Mouse (Mus musculus): ENCODE results near the gene Psmd14.

Gene Psmd14

GRCm38 (mm10) chr2:61764470-61765105 is 53.1 kb downstream of the Psmd14 start:
- no peak for DNase-seq

GRCm38 (mm10) chr2:61765526-61765925 is 54.0 kb downstream of the Psmd14 start:
- DNase-seq, result no peak

- no peak for DNase-seq
Measured at GRCm38 (mm10) chr2:61780794-61781193, 69.3 kb downstream of the Psmd14 start.

- no peak for DNase-seq
Measured at GRCm38 (mm10) chr2:61794960-61795359, 83.5 kb downstream of the Psmd14 start.

GRCm38 (mm10) chr2:61798048-61798447 is 86.6 kb downstream of the Psmd14 start:
- no peak for DNase-seq

- DNase-seq, result no peak
Measured at GRCm38 (mm10) chr2:61802656-61803251, 91.3 kb downstream of the Psmd14 start, which contains the start of gene Tbr1. TSS of gene Tbr1 (plus strand) at chr2:61802930.

GRCm38 (mm10) chr2:61803443-61804367 is 92.2 kb downstream of the Psmd14 start:
- DNase-seq, result peak; percentile 16

GRCm38 (mm10) chr2:61804382-61804840 is 92.9 kb downstream of the Psmd14 start:
- DNase-seq, result no peak

GRCm38 (mm10) chr2:61804841-61805540 is 93.5 kb downstream of the Psmd14 start:
- no peak for DNase-seq

- peak in 1 of 2 experiments; percentile 2 for DNase-seq
Measured at GRCm38 (mm10) chr2:61805541-61806345, 94.2 kb downstream of the Psmd14 start.

GRCm38 (mm10) chr2:61806346-61806825 is 94.9 kb downstream of the Psmd14 start:
- DNase-seq, result no peak

GRCm38 (mm10) chr2:61807151-61807550 is 95.7 kb downstream of the Psmd14 start:
- DNase-seq, result peak in 1 of 2 experiments; percentile 10

- DNase-seq, result no peak
Measured at GRCm38 (mm10) chr2:61807781-61808180, 96.3 kb downstream of the Psmd14 start.

- no peak for DNase-seq
Measured at GRCm38 (mm10) chr2:61808776-61809175, 97.3 kb downstream of the Psmd14 start.

- DNase-seq, result no peak
Measured at GRCm38 (mm10) chr2:61809381-61809780, 97.9 kb downstream of the Psmd14 start.

- no peak for DNase-seq
Measured at GRCm38 (mm10) chr2:61810751-61811150, 99.3 kb downstream of the Psmd14 start.

GRCm38 (mm10) chr2:61811163-61811506 is 99.6 kb downstream of the Psmd14 start:
- no peak for DNase-seq

GRCm38 (mm10) chr2:61811507-61812421 is 100.3 kb downstream of the Psmd14 start:
- peak; percentile 11 for DNase-seq

- no peak for DNase-seq
Measured at GRCm38 (mm10) chr2:61812536-61812935, 101.0 kb downstream of the Psmd14 start.

GRCm38 (mm10) chr2:61813106-61813505 is 101.6 kb downstream of the Psmd14 start:
- no peak for DNase-seq

GRCm38 (mm10) chr2:61813521-61813920 is 102.0 kb downstream of the Psmd14 start:
- no peak for DNase-seq

Data from thymus, postnatal 36 days (tissue).